Mouse (Mus musculus) heart, postnatal 4 days (tissue): ENCODE measurements around the gene Fen1. TPM values are rescaled to one million over a fixed set of nuclear protein-coding genes. Genes with fewer than 3 reads are reported as not detected.
"Not testable (repeated sequence)": the region's sequence is repeated elsewhere in the genome, so short reads cannot be mapped to it uniquely, and the experiment has no call there.

Experiments used
- DNase-seq: peaks from one replicate; pipeline ENCODE4 v3.0.0; 2021
- microRNA-seq, 2 experiments: library from miRNA; unstranded; fragments of <30 nt; microRNA quantifications; one replicate each; pipeline ENCODE4 v1.2.0; 2021 to 2022
- total RNA-seq, 2 experiments: library from RNA; stranded (reverse); gene quantifications; 2 replicates each; pipeline ENCODE4 v1.2.3; 2021

The Fen1 gene
- total RNA-seq, 2 experiments from 2014 or later = 26.8 to 27.2 TPM

DNA sequence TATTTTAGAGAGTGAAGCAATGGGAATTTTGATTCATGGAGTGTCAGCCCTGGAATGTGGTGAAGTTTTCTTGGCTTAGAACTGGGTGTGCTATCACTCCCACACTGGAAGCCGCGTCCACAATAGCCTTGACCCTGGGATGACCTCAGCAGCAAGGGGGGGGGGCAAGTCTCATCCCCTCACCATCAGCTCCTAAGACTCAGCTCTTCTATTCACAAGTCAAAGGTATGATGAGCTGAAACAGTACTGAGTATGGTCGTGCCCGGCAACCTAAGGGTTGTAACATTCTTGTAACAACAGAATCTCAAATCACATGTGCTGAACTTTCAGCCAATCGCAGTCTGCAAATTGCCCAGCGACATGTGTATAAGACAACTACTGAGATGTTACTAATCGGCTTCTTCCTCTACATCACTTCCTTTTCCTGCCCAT lies 27.0 kb downstream of the Fen1 start:
- peak; percentile 27 for DNase-seq

DNA sequence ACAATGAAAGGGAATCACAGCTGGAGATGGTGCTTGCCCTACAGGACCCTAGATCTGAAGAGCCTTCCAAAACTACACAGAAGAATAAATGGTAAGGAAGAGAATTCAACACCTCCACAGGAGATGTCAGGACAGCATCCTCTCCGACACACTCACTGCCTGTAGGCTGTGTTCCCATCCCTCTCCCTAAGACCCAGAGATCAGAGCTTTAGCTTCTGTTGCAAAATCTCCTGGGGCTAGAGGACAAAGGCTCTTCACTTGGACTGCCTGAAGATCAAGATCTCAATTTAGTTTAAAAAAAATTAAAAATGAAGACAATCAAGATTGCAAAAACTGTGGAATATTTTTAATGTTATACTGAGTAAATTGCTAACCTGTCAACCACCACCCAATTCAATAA lies 27.5 kb downstream of the Fen1 start:
- no peak for DNase-seq

DNA sequence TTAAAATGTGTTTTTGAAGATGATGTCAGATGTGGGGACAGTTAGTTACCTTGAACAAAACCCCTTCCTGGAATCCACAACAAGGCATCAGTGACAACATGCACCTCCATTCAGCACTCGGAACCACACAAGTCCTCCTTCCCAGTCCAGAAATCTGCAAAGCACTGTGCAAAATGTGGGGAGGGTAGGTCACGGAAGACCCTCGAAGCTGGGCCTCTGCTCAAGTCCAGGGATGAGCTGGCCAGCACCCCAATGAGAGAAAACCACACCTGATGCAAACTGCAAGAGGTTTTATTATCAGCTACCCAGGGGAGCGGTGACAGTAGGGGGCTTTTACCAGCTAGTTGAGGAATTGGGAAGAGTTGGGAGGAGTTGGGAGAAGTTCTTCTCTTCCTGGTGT lies 29.0 kb downstream of the Fen1 start:
- DNase-seq = no peak

DNA sequence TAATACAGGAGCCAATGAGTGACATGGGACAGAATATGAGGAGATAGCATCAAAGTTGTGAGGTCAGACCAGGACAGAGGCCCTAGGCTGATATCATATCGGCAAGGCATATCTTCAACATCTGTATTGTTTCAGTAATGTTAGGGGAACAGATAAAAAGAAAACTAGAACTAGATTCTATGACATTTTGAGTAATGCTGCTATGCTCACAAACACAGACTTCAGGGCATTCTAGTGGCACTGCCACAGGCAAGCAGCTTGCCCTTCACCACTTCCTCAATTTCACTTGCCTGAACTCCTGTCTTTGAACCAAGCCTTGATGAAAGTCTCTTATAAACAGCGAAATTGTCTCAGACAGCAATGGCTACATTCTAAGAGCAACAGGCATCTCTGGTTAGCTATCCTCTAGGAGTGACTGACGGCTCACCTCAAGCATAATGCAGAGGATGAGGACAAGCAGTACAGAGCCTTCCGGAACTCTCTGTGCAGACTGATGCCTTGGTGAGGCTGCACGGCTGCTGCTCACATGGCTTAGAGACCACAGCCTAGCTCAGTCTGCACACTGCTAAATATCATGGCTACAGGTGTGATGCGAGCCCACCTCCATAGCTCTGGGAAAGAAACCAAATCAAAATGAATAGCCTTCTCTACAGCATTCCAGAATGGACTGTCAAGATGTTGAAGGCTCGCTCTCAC lies 30.0 kb downstream of the Fen1 start:
- no peak for DNase-seq

DNA sequence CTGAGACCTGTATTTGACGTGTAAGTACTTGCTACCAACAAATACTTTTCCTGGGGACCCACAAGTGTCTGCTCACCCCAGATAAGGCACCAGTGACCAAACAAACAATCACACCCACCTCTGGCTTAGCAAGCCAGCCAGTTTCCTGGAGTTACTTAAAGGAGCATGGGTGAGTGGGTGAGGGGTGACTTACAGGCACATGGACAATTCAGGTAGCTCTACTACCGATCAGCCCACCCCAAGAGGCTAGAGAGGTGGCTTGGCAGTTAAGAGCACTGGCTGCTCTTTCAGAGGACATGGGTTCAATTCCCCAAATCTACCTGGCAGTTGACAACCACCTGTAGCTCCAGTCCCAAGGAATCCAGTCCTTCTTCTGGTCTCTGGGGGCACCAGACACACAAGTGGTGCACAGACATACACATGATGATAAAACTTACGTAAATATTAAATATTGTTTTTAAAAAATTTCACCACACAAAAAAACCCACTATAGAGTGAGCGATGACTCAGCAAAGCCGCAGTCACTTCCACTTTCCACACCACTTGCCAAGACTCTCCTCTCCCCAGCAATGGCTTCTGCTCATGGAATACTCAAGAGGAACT lies 30.8 kb downstream of the Fen1 start:
- DNase-seq = no peak

DNA sequence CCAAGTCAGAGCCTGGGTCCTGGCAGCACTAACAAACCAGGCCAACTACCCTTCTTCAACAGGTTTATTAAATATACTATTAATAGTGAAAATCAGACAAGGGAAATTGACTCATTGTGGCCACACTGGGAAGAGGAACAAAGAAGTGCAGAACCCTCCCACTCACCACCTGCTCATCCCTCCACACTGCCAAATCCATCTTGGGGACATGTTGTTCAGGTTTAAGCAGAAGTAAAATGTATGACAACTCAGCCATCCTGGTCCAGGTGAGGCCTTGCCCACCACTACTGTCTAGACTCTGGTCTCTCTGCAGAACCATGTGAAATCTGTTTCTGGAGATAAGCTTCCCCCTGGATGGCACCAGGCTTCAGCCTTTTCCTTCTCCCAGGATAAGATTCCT lies 32.1 kb downstream of the Fen1 start:
- no peak for DNase-seq

DNA sequence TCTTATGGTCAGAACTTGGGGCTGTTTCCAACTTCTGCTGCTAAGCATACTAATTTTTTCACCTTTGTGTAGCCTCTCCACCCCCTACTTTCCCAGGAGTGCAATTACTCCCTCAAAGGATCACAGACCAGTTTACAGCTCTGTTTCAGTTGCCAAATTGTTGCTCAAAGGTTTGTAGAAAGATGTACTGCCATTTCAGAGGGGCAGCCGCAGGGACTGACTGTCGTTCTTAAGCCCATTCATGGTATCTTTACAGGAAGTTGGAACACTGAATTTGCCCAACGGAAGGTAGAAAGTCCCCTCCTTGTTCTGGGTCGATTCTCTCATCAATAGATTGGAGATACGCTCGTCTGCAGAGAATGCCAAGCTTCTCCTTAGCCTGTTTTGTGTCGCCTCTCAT lies 32.6 kb downstream of the Fen1 start:
- DNase-seq = no peak

DNA sequence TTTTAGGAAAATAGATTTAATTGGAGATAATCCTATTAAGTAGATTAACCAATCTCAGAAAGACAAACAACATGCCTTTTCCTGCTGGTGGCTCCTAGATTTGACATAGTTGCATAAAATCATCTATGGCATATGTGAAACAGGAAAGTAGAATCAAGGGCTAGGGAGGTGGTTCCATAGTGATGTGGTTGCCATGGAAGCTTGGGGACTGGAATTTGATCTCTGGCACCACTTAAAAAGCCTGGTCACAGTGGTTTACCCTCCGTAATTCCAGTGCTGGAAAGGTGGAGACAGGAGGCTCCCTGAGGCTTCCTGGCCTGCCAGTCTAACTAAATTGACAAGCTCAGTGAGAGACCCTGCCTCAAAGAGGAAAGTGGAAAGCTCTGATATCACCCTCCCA lies 33.5 kb downstream of the Fen1 start:
- no peak for DNase-seq

DNA sequence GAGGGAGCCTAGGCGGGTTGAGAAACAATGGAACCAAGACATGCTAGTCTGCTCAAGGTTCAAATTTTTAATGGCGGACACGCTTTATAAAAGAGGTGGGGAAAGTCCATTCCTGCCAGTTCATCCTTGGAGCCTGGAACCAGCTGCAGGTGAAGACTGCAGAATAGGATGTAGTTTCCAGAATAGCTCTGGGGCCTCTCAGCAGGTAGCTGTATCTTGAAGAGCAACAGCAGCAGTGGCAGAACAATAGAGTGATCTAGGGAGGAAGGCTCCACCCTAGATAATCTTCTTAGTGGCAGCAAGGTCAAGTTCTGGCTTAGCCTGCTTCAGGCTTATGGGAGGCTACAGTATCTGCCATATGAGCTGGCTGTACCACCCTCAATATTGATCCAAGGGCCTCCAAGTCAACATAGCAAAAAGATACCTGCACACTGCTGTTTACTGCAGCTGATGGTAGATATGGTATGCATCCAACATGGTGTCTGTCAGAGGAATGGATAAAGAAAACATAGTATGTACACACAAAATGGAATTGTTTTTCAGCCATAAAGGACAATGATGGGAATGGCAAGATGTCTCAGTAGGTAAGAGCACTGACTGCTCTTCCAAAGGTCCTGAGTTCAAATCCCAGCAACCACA lies 34.2 kb downstream of the Fen1 start:
- DNase-seq = not testable (repeated sequence)

DNA sequence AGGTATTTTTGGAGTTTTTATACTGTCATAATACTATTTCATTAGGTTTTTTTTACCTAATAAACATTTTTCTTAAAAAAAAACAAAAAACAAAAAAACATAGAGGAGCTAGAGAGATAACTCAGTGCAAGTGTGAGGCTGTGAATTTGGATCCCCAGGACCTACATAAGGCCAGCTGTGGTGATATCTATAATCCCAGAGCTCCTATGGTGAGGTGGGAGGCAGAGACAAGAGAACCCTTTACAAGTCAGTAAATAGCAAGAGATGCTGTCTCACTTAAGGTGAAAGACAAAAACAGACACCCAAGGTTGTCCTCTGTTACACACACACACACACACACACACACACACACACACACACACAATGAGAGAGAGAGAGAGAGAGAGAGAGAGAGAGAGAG lies 34.8 kb downstream of the Fen1 start:
- no peak for DNase-seq

DNA sequence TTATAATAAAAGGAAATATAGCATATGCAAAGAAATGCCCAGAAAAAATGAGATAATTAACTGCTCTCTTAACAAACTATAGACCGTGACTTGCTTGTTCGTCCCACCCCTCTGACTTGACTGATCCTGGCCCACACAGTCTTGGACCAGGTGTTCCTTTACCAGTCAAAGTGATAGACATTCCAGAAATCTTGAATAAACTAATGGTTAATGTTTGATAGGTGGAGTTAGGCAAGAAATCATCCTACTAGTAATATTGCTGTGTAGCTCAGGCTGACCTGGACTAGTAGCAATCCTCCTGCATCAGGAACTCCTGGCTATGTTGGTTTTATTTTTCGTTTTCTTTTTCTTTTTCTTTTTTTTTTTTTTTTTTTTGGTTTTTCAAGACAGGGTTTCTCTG lies 35.5 kb downstream of the Fen1 start:
- no peak for DNase-seq

DNA sequence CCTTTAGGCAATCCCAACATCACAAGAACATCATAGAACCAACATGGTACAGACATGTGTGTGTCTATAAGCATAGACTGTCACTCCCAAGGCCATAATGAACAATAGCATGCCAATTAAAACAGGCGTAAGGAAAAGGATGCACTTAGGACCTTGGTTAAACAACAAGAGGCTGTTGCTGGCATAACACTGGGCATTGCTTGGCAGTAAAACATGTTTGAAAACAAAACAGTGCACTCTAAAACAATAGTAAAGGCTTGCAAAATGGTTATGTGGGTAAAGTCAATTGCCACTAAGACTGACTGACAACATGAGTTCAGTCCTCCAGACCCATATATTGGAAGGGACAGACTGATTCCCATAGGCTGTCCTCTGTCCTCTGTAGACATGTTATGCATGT lies 36.0 kb downstream of the Fen1 start:
- no peak for DNase-seq

DNA sequence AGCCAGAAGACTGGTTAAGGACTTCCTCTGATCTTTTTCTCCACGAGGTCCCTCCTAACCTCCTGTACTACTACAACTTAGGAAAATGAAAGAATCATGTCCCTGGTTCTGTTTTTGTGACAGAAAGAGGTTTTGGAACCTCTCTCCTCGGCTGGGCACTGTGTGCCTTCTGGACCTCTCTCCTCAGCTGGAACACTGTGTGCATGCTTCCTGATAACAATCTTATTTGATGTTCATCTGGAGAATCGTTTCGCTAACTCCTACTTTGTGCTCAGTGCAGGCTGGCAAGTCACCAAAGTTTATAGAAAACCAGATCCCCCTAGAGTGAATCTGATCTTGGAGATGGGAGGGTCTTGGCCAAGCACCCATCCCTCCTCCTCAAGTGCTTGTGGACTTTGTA lies 36.9 kb downstream of the Fen1 start:
- DNase-seq = no peak

DNA sequence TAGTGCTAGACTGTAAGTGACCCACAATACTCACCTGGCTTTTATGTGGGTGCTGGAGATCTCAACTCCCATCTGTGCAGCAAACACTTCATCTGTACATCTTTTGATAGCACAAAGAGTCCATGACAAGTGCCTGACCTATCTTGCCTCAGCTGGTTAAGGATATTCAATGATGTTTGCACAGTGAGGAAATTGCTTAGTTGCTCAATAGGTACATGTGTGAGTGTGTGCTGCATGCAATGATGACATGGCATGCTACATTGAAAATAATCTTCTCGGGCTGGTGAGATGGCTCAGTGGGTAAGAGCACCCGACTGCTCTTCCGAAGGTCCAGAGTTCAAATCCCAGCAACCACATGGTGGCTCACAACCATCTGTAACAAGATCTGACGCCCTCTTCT lies 38.0 kb downstream of the Fen1 start:
- not testable (repeated sequence) for DNase-seq

DNA sequence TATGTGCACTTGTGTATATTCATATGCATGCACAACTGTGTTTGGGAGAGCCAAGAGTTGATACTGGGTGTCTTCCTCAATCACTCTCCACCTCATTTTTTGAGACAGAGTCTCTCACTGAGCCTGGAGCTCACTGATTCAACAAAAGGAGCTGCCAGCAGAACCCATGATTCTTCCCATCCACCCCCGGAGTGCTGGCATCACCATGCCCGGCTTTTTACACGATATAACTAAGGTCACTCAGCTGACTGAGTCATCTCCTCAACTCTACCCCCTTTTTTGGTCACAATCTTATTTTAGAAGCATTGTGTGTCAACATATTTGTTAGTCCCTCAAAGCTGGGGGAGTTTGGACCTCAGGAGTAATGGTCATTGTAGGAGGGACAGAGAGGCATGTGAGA lies 40.1 kb downstream of the Fen1 start:
- no peak for DNase-seq

DNA sequence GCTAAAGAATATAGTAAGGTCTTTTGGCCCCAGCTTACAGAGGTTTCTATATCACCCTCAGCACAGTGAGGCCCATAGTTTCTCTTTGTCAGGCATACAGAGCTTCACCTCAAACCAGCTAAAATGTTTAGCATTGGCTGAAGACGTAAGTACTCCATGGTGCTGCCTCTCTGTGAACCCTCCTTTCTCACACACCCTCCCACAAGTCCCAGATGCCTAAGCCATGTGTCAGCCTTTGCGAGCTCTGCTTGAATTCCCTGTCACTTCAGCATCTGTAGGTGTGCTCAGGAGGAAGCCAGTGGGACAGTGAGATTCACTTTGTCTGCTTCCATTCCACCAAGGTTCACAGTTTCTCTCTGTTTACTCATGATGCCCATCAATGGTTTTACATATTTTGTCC lies 46.2 kb downstream of the Fen1 start:
- no peak for DNase-seq

DNA sequence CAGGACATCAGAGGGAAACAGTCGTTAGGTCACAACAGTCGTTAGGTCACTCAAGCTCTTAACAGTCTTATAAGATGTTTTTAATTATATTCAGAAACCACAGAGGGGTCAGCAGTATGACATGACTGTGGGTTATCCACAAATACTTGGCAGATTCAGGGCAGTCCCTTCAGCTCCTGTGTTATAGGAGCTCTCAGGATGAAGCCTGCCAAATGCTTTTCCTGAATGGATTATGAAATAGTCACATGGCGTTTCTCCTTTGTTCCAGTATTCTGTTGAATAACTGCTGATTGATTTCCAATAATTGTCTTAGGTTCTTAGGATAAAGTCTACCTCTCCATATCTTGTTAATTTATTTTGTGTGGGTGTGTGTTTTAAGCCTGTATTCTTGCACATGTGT lies 54.8 kb downstream of the Fen1 start:
- no peak for DNase-seq

Small RNA genes within 50 kb of the gene (microRNA-seq; reads per million reads assigned to microRNA genes)
- gene Mir6993 = 1.0 reads per million in 2 experiments

Other genes with a start within 250 kb of the Fen1 start
- 1,000 to 10,000 TPM; 1,376 to 1,487 TPM for gene Fth1, start 223.6 kb downstream of the Fen1 start, total RNA-seq
- gene Best1, start 202.5 kb downstream of the Fen1 start, total RNA-seq = not detected
- 10 to 100 TPM; 12.2 to 12.5 TPM for gene Rab3il1, start 202.5 kb downstream of the Fen1 start, total RNA-seq
- 10 to 100 TPM; 55.6 to 55.7 TPM for gene Fads3, start 162.6 kb downstream of the Fen1 start, total RNA-seq
- 10 to 100 TPM; 15.9 to 17.0 TPM for gene Fads2, start 102.4 kb downstream of the Fen1 start, total RNA-seq
- 10 to 100 TPM; 52.4 to 54.5 TPM for gene Fads1, start 21.3 kb downstream of the Fen1 start, total RNA-seq
- 100 to 1,000 TPM; 160 TPM for gene Tmem258, start 155 bp downstream of the Fen1 start, total RNA-seq
- gene Myrf, start 36.6 kb upstream of the Fen1 start, total RNA-seq = 10 to 100 TPM in 1 of 2 experiments, 1 to 10 TPM in 1; 9.0 to 11.9 TPM
- 1 to 10 TPM; 3.8 to 4.1 TPM for gene Dagla, start 100.7 kb upstream of the Fen1 start, total RNA-seq
- gene Syt7, start 184.9 kb upstream of the Fen1 start, total RNA-seq = 10 to 100 TPM; 40.8 to 44.7 TPM